In the genomic region with DNA sequence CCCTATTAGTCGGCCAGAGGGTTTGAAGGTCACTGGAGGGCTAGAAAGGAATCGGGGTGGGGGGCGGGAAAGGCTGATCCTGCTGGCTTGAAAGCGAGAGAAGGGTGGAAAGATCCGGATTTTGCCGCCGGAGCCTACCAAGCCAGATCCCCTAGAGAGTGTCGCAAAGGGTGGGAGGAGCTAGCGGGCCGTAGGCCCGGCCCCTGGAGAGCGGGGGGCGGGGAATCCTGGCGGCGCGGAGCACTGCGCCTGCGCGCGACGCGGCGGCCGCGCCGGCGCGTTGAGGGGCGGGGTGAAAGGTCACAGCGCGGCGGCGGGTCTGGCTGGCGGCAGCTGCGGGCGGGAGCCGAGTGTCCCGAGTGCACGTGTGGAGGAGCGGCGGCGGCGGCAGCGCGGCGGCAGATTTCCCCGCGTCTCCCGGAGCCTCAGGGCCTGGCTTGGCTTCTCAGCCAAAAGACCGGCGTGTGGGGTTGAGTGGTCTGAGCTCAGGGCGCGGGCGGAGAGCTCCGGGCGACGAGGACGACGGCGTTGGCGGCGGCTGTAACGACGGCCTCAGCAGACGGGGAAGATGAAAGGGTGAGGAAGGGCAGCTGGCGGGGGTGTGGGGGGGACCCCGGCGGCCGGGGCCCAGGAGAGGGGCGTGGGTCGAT, we compare ENCODE assay signal across 8 mouse cellular contexts. TPM values are rescaled to one million over a fixed set of nuclear protein-coding genes. Genes with fewer than 3 reads are reported as not detected.
DNase-seq lines count a peak whose midpoint lies in the region; ATAC-seq and TF ChIP-seq lines count a peak whose summit lies in the region.

A gene (minus strand): TSS at position 170 of the 650 bp plus-strand sequence.
A gene (plus strand): TSS at position 295 of the 650 bp plus-strand sequence.

- WGBS in heart, embryonic 10.5 days: under 1% methylated on average over 71 of the region's 71 CpGs
- WGBS in kidney, embryonic 16.5 days: under 1% methylated on average over 44 of the region's 71 CpGs
- WGBS in liver, embryonic 12.5 days (ENCODE audit: insufficient replicate concordance): under 1% methylated on average over 66 of the region's 71 CpGs
- WGBS in stomach, embryonic 15.5 days: under 1% methylated on average over 61 of the region's 71 CpGs

- peak within 1 kb of the TSS; percentile 97 for H3K9ac ChIP-seq in kidney, embryonic 16.5 days (replicated peaks; ENCODE audit: low read length)
- H3K9ac ChIP-seq in liver, embryonic 12.5 days: peak within 1 kb of the TSS; percentile 95
- H3K9ac ChIP-seq in stomach, embryonic 15.5 days: peak within 1 kb of the TSS; percentile 92

- peak; percentile 91 for ATAC-seq in kidney, embryonic 16.5 days (ENCODE audit: low FRiP score, low TSS enrichment)
- ATAC-seq in liver, embryonic 12.5 days: peak; percentile 80
- peak; percentile 87 for ATAC-seq in stomach, embryonic 15.5 days (ENCODE audit: insufficient read depth, low FRiP score, low read depth)

- TF ChIP-seq CTCF in bone marrow macrophage, adult 2 months (IDR thresholded peaks at IDR 0.05; ENCODE audit: low read depth, low read length): no peak
- no peak for TF ChIP-seq CTCF in embryonic fibroblast, embryonic 13.5 days (IDR thresholded peaks at IDR 0.05; ENCODE audit: borderline replicate concordance, insufficient read depth, low read length)

- no peak for TF ChIP-seq POLR2A in bone marrow macrophage, adult 2 months (IDR thresholded peaks at IDR 0.05; ENCODE audit: borderline replicate concordance, low read depth, low read length)
- peak; percentile 59 for TF ChIP-seq POLR2A in embryonic fibroblast, embryonic 13.5 days (IDR thresholded peaks at IDR 0.05; ENCODE audit: low read depth, low read length)

- no peaks in the 10 kb centered on the region for H3K9me3 ChIP-seq in heart, embryonic 10.5 days
- no peaks in the 10 kb centered on the region for H3K9me3 ChIP-seq in kidney, embryonic 16.5 days (ENCODE audit: low read length)
- H3K9me3 ChIP-seq in liver, embryonic 12.5 days (replicated peaks): no peaks in the 10 kb centered on the region
- H3K9me3 ChIP-seq in stomach, embryonic 15.5 days: no peaks in the 10 kb centered on the region

- no peaks in the 10 kb centered on the region for H3K36me3 ChIP-seq in heart, embryonic 10.5 days
- no peaks in the 10 kb centered on the region for H3K36me3 ChIP-seq in kidney, embryonic 16.5 days (ENCODE audit: insufficient read depth, low read length)
- H3K36me3 ChIP-seq in liver, embryonic 12.5 days: peaks cover under 1% of the 10 kb centered on the region; the same call in 1 of the 2 replicates
- H3K36me3 ChIP-seq in stomach, embryonic 15.5 days: no peaks in the 10 kb centered on the region

- peak within 1 kb of the TSS; percentile 100 for H3K27ac ChIP-seq in bone marrow macrophage, adult 2 months (ENCODE audit: insufficient read depth, low read depth, low read length)
- peak within 1 kb of the TSS; percentile 100 for H3K27ac ChIP-seq in embryonic fibroblast, embryonic 13.5 days (ENCODE audit: insufficient read depth, low read length)
- peak within 1 kb of the TSS; percentile 96 for H3K27ac ChIP-seq in heart, embryonic 10.5 days
- peak within 1 kb of the TSS; percentile 100 for H3K27ac ChIP-seq in kidney, embryonic 16.5 days (ENCODE audit: low read length)
- H3K27ac ChIP-seq in liver, embryonic 12.5 days: peak within 1 kb of the TSS; percentile 99
- peak within 1 kb of the TSS; percentile 99 for H3K27ac ChIP-seq in stomach, embryonic 15.5 days

- peak; percentile 93 for DNase-seq in A20 (ENCODE audit: low read depth, low spot score)
- peak; percentile 96 for DNase-seq in heart, embryonic 10.5 days (ENCODE audit: low spot score)
- DNase-seq in natural killer cell, adult 2 months (ENCODE audit: low spot score in 2 of 2): peak; percentile 88 to 92

- H3K4me3 ChIP-seq in bone marrow macrophage, adult 2 months (ENCODE audit: insufficient read depth, low read length): peak within 1 kb of the TSS; percentile 91
- H3K4me3 ChIP-seq in embryonic fibroblast, embryonic 13.5 days (ENCODE audit: insufficient read depth, low read length): peak within 1 kb of the TSS; percentile 80
- peak within 1 kb of the TSS; percentile 95 for H3K4me3 ChIP-seq in heart, embryonic 10.5 days
- peak within 1 kb of the TSS; percentile 95 for H3K4me3 ChIP-seq in kidney, embryonic 16.5 days (ENCODE audit: low read length)
- H3K4me3 ChIP-seq in liver, embryonic 12.5 days: peak within 1 kb of the TSS; percentile 95
- H3K4me3 ChIP-seq in stomach, embryonic 15.5 days (replicated peaks): peak within 1 kb of the TSS; percentile 96

- peak within 1 kb of the TSS; percentile 75 for H3K4me2 ChIP-seq in kidney, embryonic 16.5 days (replicated peaks; ENCODE audit: low read depth, low read length)
- peak within 1 kb of the TSS; percentile 94 for H3K4me2 ChIP-seq in liver, embryonic 12.5 days
- H3K4me2 ChIP-seq in stomach, embryonic 15.5 days: peak within 1 kb of the TSS; percentile 75

- peaks cover 3% of the 10 kb centered on the region; the same call in 1 of the 2 replicates for H3K4me1 ChIP-seq in bone marrow macrophage, adult 2 months (ENCODE audit: control insufficient read depth, insufficient read depth, low read length)
- H3K4me1 ChIP-seq in embryonic fibroblast, embryonic 13.5 days (ENCODE audit: control insufficient read depth, insufficient read depth, low read length): peaks cover 4% of the 10 kb centered on the region
- H3K4me1 ChIP-seq in heart, embryonic 10.5 days: peaks cover 11% of the 10 kb centered on the region
- H3K4me1 ChIP-seq in kidney, embryonic 16.5 days (ENCODE audit: insufficient read depth, low read length): peaks cover 12% of the 10 kb centered on the region; the same call in 1 of the 2 replicates
- peaks cover 44% of the 10 kb centered on the region for H3K4me1 ChIP-seq in liver, embryonic 12.5 days
- 0 out of 2 replicates have a peak, but pooled peaks cover 2% of the 10 kb centered on the region for H3K4me1 ChIP-seq in stomach, embryonic 15.5 days

- H3K27me3 ChIP-seq in heart, embryonic 10.5 days (ENCODE audit: insufficient read depth, poor library complexity, severe bottlenecking): no peaks in the 10 kb centered on the region
- H3K27me3 ChIP-seq in kidney, embryonic 16.5 days (ENCODE audit: insufficient read depth, low read length): no peaks in the 10 kb centered on the region
- H3K27me3 ChIP-seq in liver, embryonic 12.5 days (replicated peaks): no peaks in the 10 kb centered on the region
- H3K27me3 ChIP-seq in stomach, embryonic 15.5 days (replicated peaks): no peaks in the 10 kb centered on the region

RNA-seq across cellular contexts. Expression of the first gene that starts in this region (rescaled TPM):
- polyA plus RNA-seq in bone marrow macrophage, adult 2 months (2012; ENCODE audit: insufficient read depth, insufficient read length, missing spikeins): 244 and 271 TPM in 2 replicates
- polyA plus RNA-seq in embryonic fibroblast, embryonic 13.5 days (2011; ENCODE audit: insufficient read length, low read depth, missing spikeins): 82.2 and 95.8 TPM in 2 replicates
- 38.1 and 39.2 TPM in 2 replicates for polyA plus RNA-seq in heart, embryonic 10.5 days (2016; fragmentation: Nextera tagmentation; extraction: Ambion mirVana)
- polyA plus RNA-seq in kidney, embryonic 16.5 days (2015; fragmentation: Nextera tagmentation; extraction: Ambion mirVana): 116 and 123 TPM in 2 replicates
- 27.2 and 28.0 TPM in 2 replicates for polyA plus RNA-seq in liver, embryonic 12.5 days (2016; fragmentation: Nextera tagmentation; extraction: Ambion mirVana)
- 49.4 and 51.8 TPM in 2 replicates for polyA plus RNA-seq in stomach, embryonic 15.5 days (2015; fragmentation: Nextera tagmentation; extraction: Ambion mirVana)

RNA-seq across cellular contexts. Expression of the second gene that starts in this region (rescaled TPM):
- 67.2 TPM in 2 replicates for polyA plus RNA-seq in bone marrow macrophage, adult 2 months (2012; ENCODE audit: insufficient read depth, insufficient read length, missing spikeins)
- 88.7 and 110 TPM in 2 replicates for polyA plus RNA-seq in embryonic fibroblast, embryonic 13.5 days (2011; ENCODE audit: insufficient read length, low read depth, missing spikeins)
- 101 and 126 TPM in 2 replicates for polyA plus RNA-seq in heart, embryonic 10.5 days (2016; fragmentation: Nextera tagmentation; extraction: Ambion mirVana)
- 102 and 106 TPM in 2 replicates for polyA plus RNA-seq in kidney, embryonic 16.5 days (2015; fragmentation: Nextera tagmentation; extraction: Ambion mirVana)
- 129 and 132 TPM in 2 replicates for polyA plus RNA-seq in liver, embryonic 12.5 days (2016; fragmentation: Nextera tagmentation; extraction: Ambion mirVana)
- polyA plus RNA-seq in stomach, embryonic 15.5 days (2015; fragmentation: Nextera tagmentation; extraction: Ambion mirVana): 110 and 112 TPM in 2 replicates

Comparison
In these comparisons a context has a peak if more than half of its experiments do, and no peak if none do; other contexts are left out.
1. Peak in every context shown above with its lines: DNase-seq, ATAC-seq, H3K4me3 ChIP-seq and H3K27ac ChIP-seq.